Mouse (Mus musculus) A20 (cell line): ENCODE data around the gene Snta1.
A peak's percentile ranks its signal among the peaks of the same experiment; 100 is the strongest.

Experiments used
- DNase-seq: peaks from one replicate; pipeline ENCODE4 v3.0.0-alpha.2; 2011; ENCODE audit warnings: low read depth, low spot score

Snta1 gene

GRCm38 (mm10) chr2:154422181-154422580, 14.3 kb upstream of the Snta1 start:
- DNase-seq = no peak

GRCm38 (mm10) chr2:154420942-154421731, 13.2 kb upstream of the Snta1 start:
- no peak for DNase-seq

GRCm38 (mm10) chr2:154419631-154420515, 12.0 kb upstream of the Snta1 start:
- no peak for DNase-seq

GRCm38 (mm10) chr2:154418001-154418400, 10.1 kb upstream of the Snta1 start:
- DNase-seq = no peak

GRCm38 (mm10) chr2:154417107-154417506, 9.2 kb upstream of the Snta1 start:
- DNase-seq = peak; percentile 51

GRCm38 (mm10) chr2:154412018-154412666, 4.2 kb upstream of the Snta1 start:
- peak; percentile 59 for DNase-seq

GRCm38 (mm10) chr2:154410355-154410754, 2.5 kb upstream of the Snta1 start:
- no peak for DNase-seq

- DNase-seq = no peak
Measured at GRCm38 (mm10) chr2:154407063-154407642, 746 bp downstream of the Snta1 start.

- DNase-seq = no peak
Measured at GRCm38 (mm10) chr2:154405447-154405994, 2.4 kb downstream of the Snta1 start.

- no peak for DNase-seq
Measured at GRCm38 (mm10) chr2:154402811-154403210, 5.1 kb downstream of the Snta1 start.

GRCm38 (mm10) chr2:154401976-154402375, 5.9 kb downstream of the Snta1 start:
- DNase-seq = no peak

- DNase-seq = no peak
Measured at GRCm38 (mm10) chr2:154399325-154399724, 8.6 kb downstream of the Snta1 start.

- DNase-seq = no peak
Measured at GRCm38 (mm10) chr2:154398267-154398666, 9.6 kb downstream of the Snta1 start.

- no peak for DNase-seq
Measured at GRCm38 (mm10) chr2:154396529-154396928, 11.4 kb downstream of the Snta1 start.

- DNase-seq = no peak
Measured at GRCm38 (mm10) chr2:154394602-154395001, 13.3 kb downstream of the Snta1 start.

GRCm38 (mm10) chr2:154390180-154390964, 17.5 kb downstream of the Snta1 start:
- DNase-seq = no peak

GRCm38 (mm10) chr2:154379103-154379502, 28.8 kb downstream of the Snta1 start:
- no peak for DNase-seq

GRCm38 (mm10) chr2:154374807-154375601, 32.9 kb downstream of the Snta1 start:
- no peak for DNase-seq

GRCm38 (mm10) chr2:154373961-154374632, 33.8 kb downstream of the Snta1 start:
- peak; percentile 82 for DNase-seq
